Mouse (Mus musculus): ENCODE measurements at regions not wholly inside any gene's neighbourhood (a gene's known extent, or its start where the extent isn't known, plus 50 kb on each side); places are given as distances from the start of the nearest gene placed in this dataset.
A peak's percentile ranks its signal among the peaks of the same experiment; 100 is the strongest.
"Not testable (repeated sequence)": the region's sequence is repeated elsewhere in the genome, so short reads cannot be mapped to it uniquely, and the experiment has no call there.

GRCm38 (mm10) chr3:151931096-151931495, 93.7 kb upstream of the Ptgfr start:
- DNase-seq, result no peak

GRCm38 (mm10) chr3:151914010-151914513, 76.6 kb upstream of the Ptgfr start:
- peak; percentile 42 for DNase-seq

- not testable (repeated sequence) for DNase-seq
Observed at GRCm38 (mm10) chr3:151912292-151912691, 74.9 kb upstream of the Ptgfr start.

- no peak for DNase-seq
Observed at GRCm38 (mm10) chr3:151910851-151911250, 73.4 kb upstream of the Ptgfr start.

- DNase-seq, result no peak
Observed at GRCm38 (mm10) chr3:151909344-151909743, 71.9 kb upstream of the Ptgfr start.

GRCm38 (mm10) chr3:151908886-151909285, 71.5 kb upstream of the Ptgfr start:
- DNase-seq, result no peak

- no peak for DNase-seq
Observed at GRCm38 (mm10) chr3:151905775-151906174, 68.3 kb upstream of the Ptgfr start.

- no peak for DNase-seq
Observed at GRCm38 (mm10) chr3:151903169-151903568, 65.7 kb upstream of the Ptgfr start.

GRCm38 (mm10) chr3:151902216-151902827, 64.9 kb upstream of the Ptgfr start:
- DNase-seq, result no peak

GRCm38 (mm10) chr3:151899676-151900075, 62.2 kb upstream of the Ptgfr start:
- no peak for DNase-seq

GRCm38 (mm10) chr3:151899094-151899493, 61.7 kb upstream of the Ptgfr start:
- DNase-seq, result no peak

GRCm38 (mm10) chr3:151896320-151896719, 58.9 kb upstream of the Ptgfr start:
- no peak for DNase-seq

GRCm38 (mm10) chr3:151894712-151895111, 57.3 kb upstream of the Ptgfr start:
- no peak for DNase-seq

- DNase-seq, result no peak
Observed at GRCm38 (mm10) chr3:151893421-151894235, 56.2 kb upstream of the Ptgfr start.

- peak; percentile 55 for DNase-seq
Observed at GRCm38 (mm10) chr3:151891760-151892253, 54.4 kb upstream of the Ptgfr start.

- DNase-seq, result no peak
Observed at GRCm38 (mm10) chr3:151891336-151891735, 53.9 kb upstream of the Ptgfr start.

- no peak for DNase-seq
Observed at GRCm38 (mm10) chr3:151889738-151890137, 52.3 kb upstream of the Ptgfr start.

Measured in adrenal gland, postnatal 14 days (tissue).